Mouse (Mus musculus): ENCODE results near the gene Egfem1. TPM values are rescaled to one million over a fixed set of nuclear protein-coding genes. Genes with fewer than 3 reads are reported as not detected.

Gene Egfem1
- polyA plus RNA-seq, 1 experiment from 2014 or later = 0.35 TPM

GRCm38 (mm10) chr3:29366907-29367306, 285.1 kb downstream of the Egfem1 start:
- Histone ChIP-seq H3K4me3 (no peak overlapping the region), H3K27ac (replicated peaks) (no peak overlapping the region), H3K27me3 (replicated peaks) (no peaks in the 10 kb centered on the region), H3K4me1 (no peaks in the 10 kb centered on the region), H3K36me3 (no peaks in the 10 kb centered on the region), H3K9me3 (no peaks in the 10 kb centered on the region), H3K4me2 (no peak overlapping the region), H3K9ac (no peak overlapping the region)
- ATAC-seq (ENCODE audit: extremely low read depth, insufficient number of reproducible peaks, low FRiP score, low TSS enrichment) = no peak
- 65% methylated on average over 8 of the region's 8 CpGs for WGBS

DNA sequence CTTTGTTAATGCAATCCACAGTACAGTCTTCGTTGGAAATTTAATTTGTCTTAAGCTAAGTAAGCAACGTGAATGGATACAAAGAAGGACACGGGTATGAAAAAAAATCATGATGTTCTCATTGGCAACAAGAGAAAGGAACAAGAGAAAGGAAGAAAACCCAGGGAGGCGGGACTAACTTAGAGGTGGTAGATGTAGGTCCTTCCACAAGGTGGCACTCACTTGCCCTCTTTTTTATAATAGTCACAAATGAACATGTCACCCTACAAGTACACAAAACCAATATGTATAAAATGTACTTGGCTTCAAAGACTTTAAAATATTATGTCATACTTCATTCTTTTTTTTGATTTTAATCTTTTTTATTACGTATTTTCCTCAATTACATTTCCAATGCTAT, 288.7 kb downstream of the Egfem1 start:
- Histone ChIP-seq H3K4me2 (no peak overlapping the region), H3K4me3 (no peak overlapping the region), H3K36me3 (no peaks in the 10 kb centered on the region), H3K27ac (replicated peaks) (no peak overlapping the region), H3K9ac (no peak overlapping the region), H3K4me1 (no peaks in the 10 kb centered on the region), H3K9me3 (no peaks in the 10 kb centered on the region), H3K27me3 (replicated peaks) (no peaks in the 10 kb centered on the region)
- WGBS = 57% methylated on average over 5 of the region's 5 CpGs
- no peak for ATAC-seq (ENCODE audit: extremely low read depth, insufficient number of reproducible peaks, low FRiP score, low TSS enrichment)

GRCm38 (mm10) chr3:29381255-29381654, 299.4 kb downstream of the Egfem1 start:
- H3K27ac ChIP-seq (replicated peaks) = no peak overlapping the region

DNA sequence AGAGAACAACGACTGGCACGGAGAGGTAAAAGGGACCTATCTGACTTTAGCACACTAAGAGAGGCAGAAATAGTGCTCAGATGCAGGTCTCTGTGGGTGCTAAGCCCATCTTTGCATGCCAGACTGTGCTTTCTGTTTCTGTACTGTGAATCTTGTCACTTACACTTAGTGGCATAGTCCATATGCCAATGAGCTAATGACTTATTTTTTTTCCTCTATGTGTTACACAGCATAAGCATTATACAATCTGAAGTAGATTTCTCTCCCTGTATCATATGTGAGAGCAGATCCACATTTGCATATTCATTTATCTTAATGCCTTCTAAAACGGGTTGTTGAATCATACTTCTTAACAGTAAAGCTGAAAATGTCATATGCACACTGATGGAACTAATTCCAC, 317.2 kb downstream of the Egfem1 start:
- H3K9me3 ChIP-seq = no peaks in the 10 kb centered on the region
- H3K9ac ChIP-seq = no peak overlapping the region
- H3K4me3 ChIP-seq = no peak overlapping the region
- H3K4me1 ChIP-seq = no peaks in the 10 kb centered on the region
- no peaks in the 10 kb centered on the region for H3K27me3 ChIP-seq (replicated peaks)
- WGBS = 71% methylated on average over 3 of the region's 3 CpGs
- H3K36me3 ChIP-seq = no peaks in the 10 kb centered on the region
- ATAC-seq (ENCODE audit: extremely low read depth, insufficient number of reproducible peaks, low FRiP score, low TSS enrichment) = no peak
- H3K4me2 ChIP-seq = no peak overlapping the region
- no peak overlapping the region for H3K27ac ChIP-seq (replicated peaks)

More at GRCm38 (mm10) chr3:29381255-29381654, 299.4 kb downstream of the Egfem1 start:
- no peaks in the 10 kb centered on the region for H3K9me3 ChIP-seq
- WGBS = 71% methylated on average over 2 of the region's 2 CpGs
- H3K4me2 ChIP-seq = no peak overlapping the region
- no peaks in the 10 kb centered on the region for H3K36me3 ChIP-seq
- no peaks in the 10 kb centered on the region for H3K4me1 ChIP-seq
- no peak for ATAC-seq (ENCODE audit: extremely low read depth, insufficient number of reproducible peaks, low FRiP score, low TSS enrichment)
- no peak overlapping the region for H3K9ac ChIP-seq
- no peak overlapping the region for H3K4me3 ChIP-seq
- H3K27me3 ChIP-seq (replicated peaks) = no peaks in the 10 kb centered on the region

DNA sequence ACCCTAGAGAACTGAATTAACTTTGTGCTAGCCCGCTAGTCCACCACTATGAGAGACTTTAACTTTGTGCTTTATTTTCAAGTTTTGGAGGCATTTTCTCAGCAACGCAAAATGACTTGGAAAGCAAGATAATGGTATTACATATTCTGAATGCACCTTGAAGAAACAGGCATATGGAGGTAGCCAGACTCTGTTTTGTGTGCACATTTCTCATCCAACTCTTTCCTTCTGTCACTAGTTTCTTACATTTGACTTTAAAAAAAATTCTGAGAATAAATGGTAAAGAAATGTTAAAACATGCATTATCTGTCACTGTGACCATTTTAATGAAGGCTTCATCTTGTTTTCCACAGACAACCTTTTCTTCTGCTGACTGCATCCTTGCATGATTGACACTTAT, 339.8 kb downstream of the Egfem1 start:
- no peak for ATAC-seq (ENCODE audit: extremely low read depth, insufficient number of reproducible peaks, low FRiP score, low TSS enrichment)

DNA sequence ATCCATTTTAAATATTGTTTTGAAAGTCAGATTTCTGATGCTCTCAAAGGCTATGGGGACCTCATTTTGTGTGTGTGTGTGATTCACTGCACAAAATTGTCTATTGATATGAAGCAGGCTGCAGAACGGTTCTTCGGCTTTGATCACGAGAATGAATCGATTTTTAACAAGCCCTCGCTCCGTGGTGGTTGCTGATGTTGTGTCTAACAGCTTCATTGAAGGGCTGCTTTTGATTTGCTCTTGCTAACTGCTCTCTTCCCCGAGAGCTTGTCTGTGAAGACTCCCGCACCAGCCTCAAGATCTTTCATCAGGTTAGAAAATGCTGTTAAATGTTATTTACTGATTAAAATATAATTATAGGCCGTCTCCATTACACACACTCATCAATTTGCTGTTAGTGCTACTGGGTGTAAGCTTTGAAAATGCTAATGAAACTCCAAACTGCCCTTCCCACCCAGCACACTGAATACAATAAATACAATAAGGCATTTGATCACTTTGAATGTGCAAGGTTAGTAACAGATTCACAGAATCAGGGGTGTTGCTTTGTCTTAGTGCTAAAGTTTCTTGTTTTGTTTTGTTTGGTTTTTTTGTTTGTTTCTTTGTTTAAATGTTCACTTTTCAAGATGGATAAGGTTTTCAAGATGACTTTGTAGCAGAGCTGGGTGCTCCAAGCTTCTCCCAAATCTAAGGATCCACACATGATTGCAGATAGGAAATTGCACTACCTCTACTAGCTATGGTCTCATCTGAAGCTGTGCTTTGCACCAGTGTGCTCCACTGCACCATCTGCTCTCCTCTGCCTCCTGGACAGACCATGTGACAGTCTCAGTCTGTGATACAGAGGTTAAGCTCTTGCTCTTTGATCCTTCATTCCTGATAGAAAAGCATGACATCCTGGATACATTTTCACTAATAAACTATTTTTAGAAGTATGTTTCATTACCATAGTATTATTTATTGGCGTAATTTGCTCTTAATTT, 350.6 kb downstream of the Egfem1 start:
- no peak for ATAC-seq (ENCODE audit: extremely low read depth, insufficient number of reproducible peaks, low FRiP score, low TSS enrichment)
- H3K9ac ChIP-seq = no peak overlapping the region
- H3K9me3 ChIP-seq = no peaks in the 10 kb centered on the region
- no peak overlapping the region for H3K27ac ChIP-seq (replicated peaks)
- no peaks in the 10 kb centered on the region for H3K27me3 ChIP-seq (replicated peaks)
- no peak overlapping the region for H3K4me3 ChIP-seq
- H3K36me3 ChIP-seq = no peaks in the 10 kb centered on the region
- no peaks in the 10 kb centered on the region for H3K4me1 ChIP-seq
- no peak overlapping the region for H3K4me2 ChIP-seq
- WGBS = 69% methylated on average over 10 of the region's 10 CpGs

More for the DNA sequence above, 339.8 kb downstream of the Egfem1 start:
- WGBS = 76% methylated on average over 2 of the region's 2 CpGs
- Histone ChIP-seq H3K9ac (no peak overlapping the region), H3K27me3 (replicated peaks) (no peaks in the 10 kb centered on the region), H3K4me2 (no peak overlapping the region), H3K27ac (replicated peaks) (no peak overlapping the region), H3K4me1 (no peaks in the 10 kb centered on the region), H3K4me3 (no peak overlapping the region), H3K36me3 (no peaks in the 10 kb centered on the region), H3K9me3 (no peaks in the 10 kb centered on the region)

GRCm38 (mm10) chr3:29443024-29443423, 361.2 kb downstream of the Egfem1 start:
- H3K27ac ChIP-seq (replicated peaks) = no peak overlapping the region
- H3K4me3 ChIP-seq = no peak overlapping the region
- H3K9me3 ChIP-seq = no peaks in the 10 kb centered on the region
- WGBS = 79% methylated on average over 6 of the region's 6 CpGs
- H3K4me1 ChIP-seq = peaks cover 3% of the 10 kb centered on the region
- ATAC-seq (ENCODE audit: extremely low read depth, insufficient number of reproducible peaks, low FRiP score, low TSS enrichment) = no peak
- no peaks in the 10 kb centered on the region for H3K36me3 ChIP-seq
- H3K4me2 ChIP-seq = no peak overlapping the region
- H3K9ac ChIP-seq = no peak overlapping the region
- H3K27me3 ChIP-seq (replicated peaks) = no peaks in the 10 kb centered on the region

GRCm38 (mm10) chr3:29444661-29445060, 362.8 kb downstream of the Egfem1 start:
- H3K4me2 ChIP-seq = no peak overlapping the region
- H3K27ac ChIP-seq (replicated peaks) = no peak overlapping the region
- ATAC-seq (ENCODE audit: extremely low read depth, insufficient number of reproducible peaks, low FRiP score, low TSS enrichment) = no peak
- H3K9me3 ChIP-seq = no peaks in the 10 kb centered on the region
- H3K4me1 ChIP-seq = peaks cover 3% of the 10 kb centered on the region
- 56% methylated on average over 5 of the region's 5 CpGs for WGBS
- no peak overlapping the region for H3K4me3 ChIP-seq
- H3K36me3 ChIP-seq = no peaks in the 10 kb centered on the region
- H3K27me3 ChIP-seq (replicated peaks) = no peaks in the 10 kb centered on the region
- no peak overlapping the region for H3K9ac ChIP-seq

GRCm38 (mm10) chr3:29446081-29446480, 364.3 kb downstream of the Egfem1 start:
- Histone ChIP-seq H3K4me1 (peaks cover 3% of the 10 kb centered on the region), H3K36me3 (no peaks in the 10 kb centered on the region), H3K4me3 (no peak overlapping the region), H3K4me2 (no peak overlapping the region), H3K27me3 (replicated peaks) (no peaks in the 10 kb centered on the region), H3K27ac (replicated peaks) (no peak overlapping the region), H3K9ac (no peak overlapping the region), H3K9me3 (no peaks in the 10 kb centered on the region)
- no peak for ATAC-seq (ENCODE audit: extremely low read depth, insufficient number of reproducible peaks, low FRiP score, low TSS enrichment)
- WGBS = 42% methylated on average over 3 of the region's 3 CpGs

- no peak overlapping the region for H3K4me2 ChIP-seq
- H3K4me1 ChIP-seq = peaks cover 3% of the 10 kb centered on the region
- ATAC-seq (ENCODE audit: extremely low read depth, insufficient number of reproducible peaks, low FRiP score, low TSS enrichment) = no peak
- no peaks in the 10 kb centered on the region for H3K36me3 ChIP-seq
- WGBS = 66% methylated on average over 5 of the region's 5 CpGs
- H3K27ac ChIP-seq (replicated peaks) = no peak overlapping the region
- H3K4me3 ChIP-seq = no peak overlapping the region
- H3K9me3 ChIP-seq = no peaks in the 10 kb centered on the region
- H3K27me3 ChIP-seq (replicated peaks) = no peaks in the 10 kb centered on the region
- no peak overlapping the region for H3K9ac ChIP-seq
Observed at GRCm38 (mm10) chr3:29448829-29449406, 367.1 kb downstream of the Egfem1 start.

DNA sequence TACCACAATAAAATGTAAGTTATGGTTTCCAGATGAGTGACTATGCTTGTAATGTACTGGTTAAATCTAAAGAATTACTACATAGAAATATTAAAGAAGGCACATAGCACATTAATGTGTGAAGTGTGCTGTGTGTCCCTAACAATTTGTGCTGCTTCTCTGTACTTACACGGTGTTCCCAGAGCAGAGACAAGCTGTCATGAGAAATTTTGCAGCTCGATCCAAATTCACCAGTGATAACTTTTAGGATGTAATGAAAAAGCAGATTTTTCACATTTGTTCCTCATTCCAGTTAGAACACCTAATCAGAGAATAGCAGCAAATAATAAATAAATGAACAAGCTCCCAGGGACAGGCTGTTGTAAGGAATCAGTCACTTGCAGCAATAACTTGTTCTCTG, 416.4 kb downstream of the Egfem1 start:
- WGBS = 73% methylated on average over 2 of the region's 2 CpGs

More for the DNA sequence above, 416.4 kb downstream of the Egfem1 start:
- Histone ChIP-seq H3K4me3 (no peak overlapping the region), H3K27me3 (replicated peaks) (no peaks in the 10 kb centered on the region), H3K4me1 (no peaks in the 10 kb centered on the region), H3K36me3 (no peaks in the 10 kb centered on the region), H3K9ac (no peak overlapping the region), H3K4me2 (no peak overlapping the region), H3K27ac (replicated peaks) (no peak overlapping the region), H3K9me3 (no peaks in the 10 kb centered on the region)
- ATAC-seq (ENCODE audit: extremely low read depth, insufficient number of reproducible peaks, low FRiP score, low TSS enrichment) = no peak

All from heart, embryonic 13.5 days (tissue).